Mouse (Mus musculus): ENCODE measurements around the gene Jmjd4. TPM values are rescaled to one million over a fixed set of nuclear protein-coding genes. Genes with fewer than 3 reads are reported as not detected.

Jmjd4 gene
- polyA plus RNA-seq, 1 experiment from 2014 or later = 9.7 TPM

- Histone ChIP-seq H3K4me1 (ENCODE audit: control insufficient read depth, insufficient read depth, low read length) (peaks cover 12% of the 10 kb centered on the region), H3K4me2 (ENCODE audit: low read depth, low read length) (peak overlapping the region; percentile 72), H3K4me3 (ENCODE audit: low read depth, low read length) (peak overlapping the region; percentile 93), H3K9ac (ENCODE audit: low read depth, low read length) (peak overlapping the region; percentile 97), H3K36me3 (ENCODE audit: control insufficient read depth, insufficient read depth, low read length) (peaks cover 47% of the 10 kb centered on the region), H3K27ac (replicated peaks; ENCODE audit: low read depth, low read length) (peak overlapping the region; percentile 95), H3K27me3 (replicated peaks; ENCODE audit: control insufficient read depth, insufficient read depth, low read length) (no peaks in the 10 kb centered on the region), H3K9me3 (ENCODE audit: control insufficient read depth, low read length) (no peaks in the 10 kb centered on the region)
- ATAC-seq (ENCODE audit: low read depth) = peak; percentile 95
- 0% methylated on average over 26 of the region's 71 CpGs for WGBS
- DNase-seq (ENCODE audit: low spot score) = peak; percentile 95
Observed at GRCm38 (mm10) chr11:59505839-59506712, 56.2 kb downstream of the Jmjd4 start.

GRCm38 (mm10) chr11:59506713-59507074 is 56.8 kb downstream of the Jmjd4 start:
- DNase-seq (ENCODE audit: low spot score) (no peak), ATAC-seq (ENCODE audit: low read depth) (peak; percentile 24)
- peak overlapping the region; percentile 95 for H3K27ac ChIP-seq (replicated peaks; ENCODE audit: low read depth, low read length)
- peaks cover 12% of the 10 kb centered on the region for H3K4me1 ChIP-seq (ENCODE audit: control insufficient read depth, insufficient read depth, low read length)
- H3K4me2 ChIP-seq (ENCODE audit: low read depth, low read length) = peak overlapping the region; percentile 72
- H3K9me3 ChIP-seq (ENCODE audit: control insufficient read depth, low read length) = no peaks in the 10 kb centered on the region
- H3K36me3 ChIP-seq (ENCODE audit: control insufficient read depth, insufficient read depth, low read length) = peaks cover 46% of the 10 kb centered on the region
- no peaks in the 10 kb centered on the region for H3K27me3 ChIP-seq (replicated peaks; ENCODE audit: control insufficient read depth, insufficient read depth, low read length)
- peak overlapping the region; percentile 97 for H3K9ac ChIP-seq (ENCODE audit: low read depth, low read length)
- peak overlapping the region; percentile 93 for H3K4me3 ChIP-seq (ENCODE audit: low read depth, low read length)
- WGBS = under 1% methylated on average over 14 of the region's 14 CpGs

Other genes starting within 250 kb of the Jmjd4 start
- 81.9 and 89.3 TPM in 2 replicates for gene Mrpl55, start 247.6 kb upstream of the Jmjd4 start, polyA plus RNA-seq (2014; fragmentation: Nextera tagmentation; extraction: Ambion mirVana)
- 23.9 and 27.0 TPM in 2 replicates for gene 2310033P09Rik, start 241.7 kb upstream of the Jmjd4 start, polyA plus RNA-seq (2014; fragmentation: Nextera tagmentation; extraction: Ambion mirVana)
- gene Arf1, start 221.8 kb upstream of the Jmjd4 start, polyA plus RNA-seq (2014; fragmentation: Nextera tagmentation; extraction: Ambion mirVana) = 665 and 687 TPM in 2 replicates
- gene Wnt3a, start 159.3 kb upstream of the Jmjd4 start, polyA plus RNA-seq (2014; fragmentation: Nextera tagmentation; extraction: Ambion mirVana) = 0.77 and 0.78 TPM in 2 replicates
- 4.8 and 5.8 TPM in 2 replicates for gene Wnt9a, start 143.1 kb upstream of the Jmjd4 start, polyA plus RNA-seq (2014; fragmentation: Nextera tagmentation; extraction: Ambion mirVana)
- gene Prss38, start 74.4 kb upstream of the Jmjd4 start, polyA plus RNA-seq (2014; fragmentation: Nextera tagmentation; extraction: Ambion mirVana) = not detected in 2 replicates
- gene Snap47, start 1.1 kb downstream of the Jmjd4 start, polyA plus RNA-seq (2014; fragmentation: Nextera tagmentation; extraction: Ambion mirVana) = 124 and 142 TPM in 2 replicates
- 8.8 and 11.0 TPM in 2 replicates for gene Zfp867, start 22.4 kb downstream of the Jmjd4 start, polyA plus RNA-seq (2014; fragmentation: Nextera tagmentation; extraction: Ambion mirVana)
- gene Zkscan17, start 76.7 kb downstream of the Jmjd4 start, polyA plus RNA-seq (2014; fragmentation: Nextera tagmentation; extraction: Ambion mirVana) = 17.1 and 19.7 TPM in 2 replicates
- 0.29 and 0.45 TPM in 2 replicates for gene Nlrp3, start 91.5 kb downstream of the Jmjd4 start, polyA plus RNA-seq (2014; fragmentation: Nextera tagmentation; extraction: Ambion mirVana)
- 0.11 TPM in 1 of 2 replicates, not detected in the other for gene Olfr222, start 126.2 kb downstream of the Jmjd4 start, polyA plus RNA-seq (2014; fragmentation: Nextera tagmentation; extraction: Ambion mirVana)
- gene Olfr223, start 143.2 kb downstream of the Jmjd4 start, polyA plus RNA-seq (2014; fragmentation: Nextera tagmentation; extraction: Ambion mirVana) = 0.12 TPM in 1 of 2 replicates, not detected in the other
- 75.0 and 80.4 TPM in 2 replicates for gene Mprip, start 211.3 kb downstream of the Jmjd4 start, polyA plus RNA-seq (2014; fragmentation: Nextera tagmentation; extraction: Ambion mirVana)